Mouse (Mus musculus): ENCODE measurements around the gene Gm28048.

GRCm38 (mm10) chr11:22808040-22808439 lies 173.8 kb downstream of the Gm28048 start:
- TF ChIP-seq SRF (IDR thresholded peaks at IDR 0.05; ENCODE audit: control insufficient read depth, insufficient read length, low read depth), result no peak
- no peak for TF ChIP-seq POLR2AphosphoS2 (IDR thresholded peaks at IDR 0.05; ENCODE audit: insufficient read length, low read depth)
